Mouse (Mus musculus) skeletal muscle tissue, adult 2 months (tissue): ENCODE measurements around the gene Olfr522.

Experiments used
- DNase-seq: peaks from one replicate; pipeline ENCODE4 v3.0.0-alpha.2; 2012; ENCODE audit warnings: low read depth, low spot score

The Olfr522 gene

DNA sequence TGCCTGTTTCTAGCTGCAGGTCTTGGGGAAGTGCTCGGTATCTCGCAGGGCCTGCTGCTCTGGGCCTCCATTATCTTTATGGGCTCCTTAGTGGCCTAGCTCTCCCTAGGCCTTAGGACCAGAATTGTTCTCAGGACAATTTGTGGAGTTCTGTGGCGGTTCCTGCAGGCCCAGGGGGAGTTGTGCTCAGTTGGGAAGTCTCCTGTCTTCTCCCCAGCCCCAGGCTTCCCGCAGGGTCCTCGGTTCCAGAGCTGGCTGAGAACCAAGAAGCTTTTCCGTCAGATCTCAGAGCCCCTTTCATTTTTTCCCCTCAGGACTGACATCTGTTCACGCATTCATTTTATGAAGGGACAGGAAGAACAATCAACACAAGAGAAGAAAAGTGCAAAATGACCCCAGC, at the start of gene Olfr522:
Gene Olfr522, minus strand, starts transcription at position 101 of the 400 bp plus-strand sequence.
- no peak for DNase-seq

DNA sequence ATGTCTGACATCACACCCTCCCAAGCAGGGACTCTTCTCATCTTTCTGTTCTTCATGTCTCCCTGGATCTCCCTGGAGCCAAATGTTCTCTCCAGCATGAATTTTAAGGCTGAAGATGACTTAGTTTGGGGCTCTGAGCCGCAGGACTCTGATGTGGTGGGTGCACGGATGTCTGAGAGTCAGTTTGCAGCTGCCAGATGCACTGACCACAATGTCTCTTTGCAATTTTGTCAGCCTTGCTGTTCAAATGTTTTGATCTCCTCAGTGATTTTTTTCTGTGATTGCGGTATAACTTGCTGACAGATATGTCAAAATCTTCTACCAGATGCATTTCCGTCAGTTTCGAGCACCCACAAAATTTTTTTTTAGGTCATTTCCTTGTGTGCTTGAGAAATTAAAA, 49.3 kb upstream of the Olfr522 start:
- DNase-seq: no peak

DNA sequence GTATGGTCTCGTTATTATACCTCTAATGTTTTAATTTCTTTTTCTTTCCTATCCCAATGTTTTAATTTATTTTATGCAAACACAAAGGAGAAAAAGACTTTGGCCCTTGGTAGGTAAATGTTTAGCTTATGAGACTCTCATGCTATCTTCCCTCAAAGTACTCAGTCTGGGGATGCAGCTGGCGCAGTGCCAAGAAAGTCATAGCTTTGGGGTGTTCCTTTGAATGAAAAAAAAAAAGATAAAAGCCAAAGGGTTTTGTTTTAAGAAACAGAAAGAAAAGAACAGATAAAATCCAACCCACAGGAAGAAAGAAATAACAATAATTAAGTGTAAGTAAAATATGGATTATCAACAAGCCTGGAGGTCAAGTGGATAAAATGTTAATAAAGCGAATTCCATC, 44.1 kb upstream of the Olfr522 start:
- DNase-seq: no peak

DNA sequence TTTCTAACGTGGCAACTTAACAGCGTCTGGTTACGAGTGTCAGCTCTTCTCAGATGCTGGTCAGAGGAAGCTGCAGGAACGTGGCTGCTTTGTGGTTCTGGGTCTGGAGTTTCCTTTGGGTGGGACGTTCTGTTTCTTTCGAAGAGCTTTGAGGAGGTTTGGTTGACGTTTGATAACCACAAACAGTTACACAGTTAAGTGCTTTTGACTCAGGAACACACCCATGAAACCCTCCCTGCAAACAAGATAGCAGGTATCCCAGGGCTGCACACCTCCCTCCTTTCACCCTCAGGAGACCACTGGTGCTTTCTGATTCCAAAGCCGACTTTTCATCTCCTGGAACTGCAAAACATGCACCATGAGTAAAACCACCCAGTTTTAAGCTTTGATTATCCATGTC, 43.6 kb upstream of the Olfr522 start:
- peak; percentile 3 for DNase-seq

DNA sequence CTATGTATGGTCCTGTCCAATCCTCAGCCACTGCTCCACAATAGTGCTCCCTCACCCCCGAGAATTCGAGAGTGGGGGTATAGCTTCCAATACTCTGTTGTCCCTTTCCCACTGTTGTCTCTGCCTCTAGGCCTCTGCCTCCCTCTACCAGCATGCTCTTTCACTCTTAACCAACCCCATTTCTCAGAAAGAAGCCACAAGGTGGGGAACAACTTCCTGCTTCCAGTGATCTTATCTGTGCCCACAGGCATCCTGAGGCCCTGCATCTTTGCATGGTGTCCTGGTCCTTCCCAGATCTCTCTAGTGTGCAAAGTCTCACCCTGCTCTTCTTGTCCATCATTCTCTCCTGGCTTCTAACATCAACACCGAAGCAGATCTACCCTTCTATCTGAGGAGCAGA, 42.3 kb upstream of the Olfr522 start:
- DNase-seq: no peak

DNA sequence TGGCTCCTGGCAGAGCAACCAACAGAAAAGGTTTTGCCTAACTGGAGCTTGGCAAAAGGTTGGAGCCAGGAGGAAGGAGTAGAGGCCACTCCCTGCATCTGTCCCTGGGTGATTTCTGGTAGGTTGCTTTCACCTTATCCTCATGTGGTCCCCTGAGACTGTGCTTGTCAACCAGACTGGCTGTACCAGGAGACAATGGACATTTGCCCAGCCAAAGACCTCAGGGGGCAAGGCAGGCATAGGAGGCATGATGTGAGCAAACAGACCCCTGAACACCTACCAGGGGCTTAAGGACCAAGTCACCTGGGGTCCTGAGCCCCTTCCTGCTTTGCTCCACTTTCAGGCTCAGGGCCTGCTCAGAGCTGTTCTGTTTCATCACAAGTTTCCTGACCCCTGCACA, 41.3 kb upstream of the Olfr522 start, which contains the start of gene Olfr524:
Gene Olfr524, minus strand, starts transcription at position 101 of the 400 bp plus-strand sequence.
- no peak for DNase-seq

DNA sequence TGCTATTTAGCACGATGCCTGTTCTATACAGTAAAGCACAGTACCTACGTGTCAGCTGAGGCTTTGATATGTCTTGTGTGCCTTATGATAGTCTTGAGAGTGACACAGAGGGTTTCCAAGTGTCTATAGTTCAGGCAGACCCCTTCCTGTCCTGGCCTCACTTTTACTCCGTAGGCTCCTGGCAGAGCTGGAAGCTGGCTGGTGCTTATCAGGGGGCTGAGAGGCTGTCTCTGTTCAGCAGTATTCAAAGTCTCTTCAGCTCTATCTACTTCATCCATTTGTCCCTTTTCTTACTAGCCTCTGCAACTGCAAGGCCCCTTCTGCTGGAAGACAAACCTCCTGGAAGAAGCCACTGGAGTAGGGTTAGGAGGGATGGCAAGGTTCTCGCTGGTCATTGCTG, 36.5 kb upstream of the Olfr522 start:
- no peak for DNase-seq

DNA sequence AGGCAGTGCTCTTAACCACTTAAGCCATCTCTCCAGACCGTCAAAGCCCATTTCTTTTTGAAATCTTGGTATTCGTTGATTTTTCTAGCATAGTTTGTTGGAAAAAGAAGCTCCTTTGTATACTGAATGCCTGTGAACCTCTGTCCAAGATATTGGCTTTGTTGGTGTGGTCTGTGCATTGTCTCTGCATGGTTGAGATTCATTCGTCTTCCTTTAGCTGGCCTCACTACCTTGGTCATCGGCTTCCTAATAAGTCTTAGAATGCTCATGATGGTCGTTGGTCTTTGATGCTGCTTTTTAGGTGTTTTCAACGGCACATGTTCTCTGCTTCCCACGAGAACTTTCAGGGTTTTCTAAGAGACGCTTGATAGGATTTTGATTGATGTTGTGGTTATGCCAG, 31.4 kb upstream of the Olfr522 start:
- no peak for DNase-seq

DNA sequence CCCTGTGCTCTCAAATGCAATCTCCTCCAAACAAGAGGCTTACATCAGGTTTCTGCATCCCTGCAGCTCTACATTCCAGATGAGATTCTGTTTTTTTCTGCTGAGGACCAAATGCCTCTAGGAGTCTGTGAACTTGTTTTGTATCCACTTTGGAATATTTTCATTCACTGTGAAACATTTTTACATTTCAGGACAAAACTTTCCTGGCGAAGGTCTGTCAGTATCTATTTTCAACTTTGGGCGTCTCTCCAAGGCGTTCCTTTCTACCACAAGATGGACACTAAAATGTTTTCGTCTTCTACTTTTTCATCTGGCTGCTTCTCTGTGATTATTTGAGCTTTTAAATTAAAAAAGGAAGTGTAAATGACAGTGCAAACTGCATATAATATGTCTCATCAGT, 29.5 kb upstream of the Olfr522 start:
- DNase-seq: no peak

DNA sequence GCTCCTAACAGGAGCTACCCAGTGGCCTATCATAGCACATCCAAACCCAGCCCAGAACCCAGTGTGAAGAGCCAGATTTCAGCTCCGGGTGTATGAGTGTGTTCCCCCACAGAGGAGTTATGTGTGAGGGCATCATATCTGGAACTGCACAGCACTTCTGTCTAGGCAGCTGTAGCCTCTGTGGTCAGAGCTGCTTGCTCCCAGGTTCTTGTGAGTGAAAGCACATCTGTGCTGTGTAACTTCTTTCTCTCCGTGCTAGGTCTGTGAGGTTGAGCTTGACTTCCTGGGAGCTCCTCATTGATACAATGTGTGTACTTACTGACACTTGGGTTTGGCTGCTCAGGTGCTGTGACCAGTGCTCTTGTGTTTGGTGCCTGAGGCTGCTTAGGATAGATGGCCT, 28.3 kb upstream of the Olfr522 start:
- DNase-seq: no peak

DNA sequence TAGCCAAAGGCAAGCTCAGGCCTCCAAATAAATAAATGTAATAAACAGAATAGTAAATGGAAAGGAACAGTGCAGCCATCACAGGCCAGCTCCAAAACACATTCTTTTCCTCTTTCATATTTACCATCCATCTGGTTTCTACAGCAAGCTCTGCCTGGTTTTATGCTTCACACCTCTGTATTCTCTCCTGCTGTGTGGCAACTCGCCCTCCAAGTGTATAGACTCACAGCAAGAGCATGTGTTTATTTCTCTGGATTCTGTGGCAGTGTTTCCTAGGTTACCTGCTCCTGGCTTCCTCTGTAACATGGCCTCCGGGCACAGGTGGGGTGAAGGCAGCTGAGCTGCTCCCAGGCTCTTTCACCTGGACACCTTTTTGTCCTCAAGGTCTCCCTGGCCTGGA, 27.9 kb upstream of the Olfr522 start:
- no peak for DNase-seq

DNA sequence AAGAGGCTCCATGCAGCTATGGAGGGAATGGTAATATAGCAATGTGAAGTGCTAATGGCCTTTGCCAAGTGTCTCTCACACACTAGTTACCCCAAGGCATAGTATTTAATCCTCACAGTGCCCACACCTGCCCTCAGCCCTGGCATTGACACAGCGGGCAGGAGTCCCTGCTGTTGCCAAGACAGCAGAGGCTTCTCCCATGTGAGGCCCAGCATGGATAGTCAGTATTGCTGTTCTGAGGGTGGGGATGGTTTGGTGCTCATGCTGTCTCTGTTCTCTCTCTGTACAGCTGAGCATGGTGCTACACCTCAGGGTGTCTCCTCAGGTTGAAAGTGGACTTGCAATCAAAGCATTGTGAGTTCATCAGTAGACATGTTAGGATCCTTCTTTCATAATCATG, 25.9 kb upstream of the Olfr522 start:
- no peak for DNase-seq

DNA sequence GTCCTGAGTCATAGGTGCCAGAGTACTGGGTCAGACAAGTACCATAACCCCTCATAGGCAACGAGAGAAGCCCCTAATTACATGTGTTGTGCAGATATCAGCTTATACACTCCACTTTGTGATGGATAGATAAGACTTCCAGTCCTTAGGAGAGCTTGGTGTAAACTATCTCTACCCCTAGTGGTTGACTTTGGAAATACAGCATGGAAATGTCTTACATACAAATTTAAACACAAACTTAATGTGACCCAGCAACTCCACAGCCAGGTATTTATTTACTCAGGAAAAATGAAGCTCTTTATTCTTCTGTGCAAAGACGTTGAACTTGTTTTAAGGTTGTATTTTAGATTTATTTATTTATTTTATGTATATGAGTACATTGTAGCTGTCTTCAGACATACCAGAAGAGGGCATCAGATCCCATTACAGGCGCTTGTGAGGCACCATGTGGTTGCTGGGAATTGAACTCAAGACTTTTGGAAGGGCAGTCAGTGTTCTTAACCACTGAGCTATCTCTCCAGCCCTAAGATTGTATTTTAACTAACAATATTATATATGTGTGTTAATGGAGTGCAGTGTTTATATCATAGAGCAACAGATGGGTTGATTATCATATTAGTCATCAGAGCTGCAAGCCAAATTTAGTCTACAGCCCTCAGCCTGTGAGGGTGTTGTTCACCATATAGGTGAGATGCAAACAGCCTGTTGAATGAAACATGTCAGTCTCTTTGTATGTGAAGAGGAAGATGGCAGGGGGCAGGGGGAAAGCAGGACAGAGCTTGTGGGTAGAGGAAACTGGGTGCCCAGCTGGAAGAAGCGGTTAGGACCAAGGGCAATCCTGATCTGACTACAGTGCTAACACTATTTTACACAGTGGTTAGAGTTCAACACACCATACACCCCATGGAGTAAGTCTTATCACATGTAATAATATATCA, 24.1 kb upstream of the Olfr522 start:
- no peak for DNase-seq

DNA sequence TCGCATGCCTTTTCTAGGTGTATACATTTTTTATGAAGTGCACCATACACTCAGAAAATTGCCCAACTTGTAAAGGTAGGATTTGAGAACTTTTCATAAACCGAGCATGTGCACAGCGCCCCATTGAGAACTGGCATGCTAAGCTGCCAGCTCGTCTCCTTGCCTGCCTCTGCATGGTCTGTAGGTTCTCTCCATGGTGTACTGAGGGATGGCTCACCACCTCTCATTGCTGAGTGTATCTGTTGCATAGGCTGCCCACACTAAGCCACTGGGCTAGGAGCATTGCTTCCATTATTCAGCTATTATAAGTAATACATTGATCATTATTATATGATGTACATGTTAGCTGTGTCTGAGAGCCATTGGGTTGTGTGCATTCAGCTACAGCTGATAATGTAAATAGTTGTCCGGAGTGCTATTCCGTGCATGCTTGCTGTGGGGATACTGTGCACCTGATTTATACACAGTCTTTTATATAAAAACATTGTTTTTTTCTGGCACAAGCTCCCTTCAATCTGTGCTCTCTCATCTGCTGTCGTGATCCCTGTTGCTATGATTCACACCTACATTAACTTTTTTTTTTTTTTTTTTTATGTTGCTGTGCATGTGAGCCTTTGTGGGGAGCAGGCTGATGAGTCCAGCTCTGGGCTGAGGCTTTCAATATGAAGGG, 23.3 kb upstream of the Olfr522 start:
- DNase-seq: no peak

DNA sequence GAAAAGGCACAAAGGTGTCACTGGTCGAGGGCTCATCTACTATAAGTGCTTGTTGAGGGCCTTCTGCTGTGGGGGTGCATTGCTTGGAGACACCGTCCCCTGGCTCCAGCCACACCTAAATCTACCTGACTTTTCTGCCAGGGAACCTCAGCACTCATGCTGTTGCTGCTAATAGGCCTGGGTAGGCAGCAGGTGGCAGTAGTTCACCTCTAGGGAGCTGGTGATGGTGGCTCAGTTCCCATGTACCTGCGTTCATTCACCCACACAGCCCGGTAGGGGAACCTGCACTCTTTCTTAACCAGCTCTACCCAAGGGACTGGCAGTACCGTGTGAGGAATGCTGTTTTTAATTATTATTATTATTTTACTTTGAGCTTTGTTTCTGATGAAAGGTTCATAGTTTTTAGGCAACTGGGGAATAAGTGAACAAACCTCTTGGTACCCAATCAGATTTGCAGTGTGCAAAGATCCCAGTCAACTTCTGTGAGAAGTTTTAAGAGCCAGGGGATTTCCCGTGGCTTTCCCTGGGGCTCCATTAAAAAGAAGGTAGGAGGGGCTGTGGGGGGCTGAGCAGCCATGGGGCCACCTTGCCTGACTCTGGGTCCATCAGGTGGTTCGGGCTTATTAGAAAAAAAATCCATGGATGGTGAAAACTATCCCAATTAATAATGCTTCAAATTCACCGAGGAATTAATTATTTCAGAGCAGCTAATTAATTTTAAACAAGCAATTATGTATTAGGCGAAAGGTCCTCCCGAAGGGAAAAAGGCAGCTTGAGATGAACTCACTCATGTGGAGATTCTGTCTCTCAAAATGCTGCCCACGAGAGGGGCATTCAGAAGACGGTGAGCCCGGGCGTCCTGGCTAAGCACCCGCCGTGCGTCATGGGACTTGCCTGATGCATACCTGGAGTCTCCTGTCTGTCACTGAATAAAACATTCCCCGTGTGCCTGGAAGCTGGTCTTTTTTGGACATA, 22.4 kb upstream of the Olfr522 start:
- DNase-seq: no peak

DNA sequence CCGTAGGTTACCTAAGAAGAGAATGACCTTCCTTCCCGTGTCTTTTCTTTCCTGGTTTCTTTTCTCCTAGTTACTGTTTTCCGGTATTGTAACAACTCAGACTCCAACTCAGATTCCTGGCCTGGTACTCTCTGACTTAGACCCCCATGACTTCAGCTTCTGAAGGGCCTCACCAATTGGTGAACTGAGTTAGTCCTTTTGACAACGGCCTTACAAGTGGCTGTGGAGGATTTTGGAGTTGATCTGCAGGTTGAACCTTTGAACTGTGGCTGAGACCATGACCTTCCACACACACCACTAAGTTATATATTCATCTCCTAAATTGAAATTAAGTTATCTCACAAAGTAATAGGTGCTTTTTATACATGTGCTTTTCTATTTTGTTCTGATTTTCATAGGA, 19.6 kb upstream of the Olfr522 start:
- DNase-seq: no peak

DNA sequence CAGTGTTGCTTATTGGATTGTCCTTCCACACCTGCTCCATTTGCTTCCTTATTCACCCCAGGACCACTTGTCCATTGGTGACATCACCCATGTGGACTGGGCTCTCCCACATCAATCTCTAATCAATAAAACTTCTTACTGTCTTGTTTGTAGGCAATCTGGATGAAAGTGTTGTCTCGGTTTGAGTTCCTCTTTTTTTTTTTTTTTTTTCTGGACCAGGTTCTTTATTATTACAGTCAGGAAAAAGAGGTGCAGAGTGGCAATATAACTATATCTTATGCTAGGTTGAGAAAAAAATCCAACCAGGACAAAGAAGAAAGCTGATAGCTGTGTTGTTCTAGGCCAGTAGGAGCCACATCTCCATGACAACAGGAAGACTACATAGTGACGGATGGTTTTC, 16.1 kb upstream of the Olfr522 start:
- no peak for DNase-seq

DNA sequence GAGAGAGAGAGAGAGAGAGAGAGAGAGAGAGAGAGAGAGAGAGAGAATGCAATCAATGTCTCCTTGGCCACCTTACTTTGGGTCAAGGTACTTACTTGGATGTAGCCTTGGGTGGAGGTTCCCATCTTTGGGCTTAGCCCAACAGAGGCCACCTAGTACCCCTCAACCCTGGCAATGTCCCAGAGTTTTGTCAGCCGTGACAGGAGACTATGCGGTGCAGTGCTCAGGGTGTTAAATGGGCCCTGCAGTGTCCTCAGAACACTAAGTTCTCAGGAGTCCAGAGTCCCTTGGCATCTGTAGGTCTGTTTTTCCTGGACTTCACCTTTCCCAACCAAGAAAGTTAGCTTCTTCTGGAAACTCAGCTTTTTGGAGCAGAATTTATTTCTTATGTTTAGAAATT, 14.6 kb upstream of the Olfr522 start:
- no peak for DNase-seq

DNA sequence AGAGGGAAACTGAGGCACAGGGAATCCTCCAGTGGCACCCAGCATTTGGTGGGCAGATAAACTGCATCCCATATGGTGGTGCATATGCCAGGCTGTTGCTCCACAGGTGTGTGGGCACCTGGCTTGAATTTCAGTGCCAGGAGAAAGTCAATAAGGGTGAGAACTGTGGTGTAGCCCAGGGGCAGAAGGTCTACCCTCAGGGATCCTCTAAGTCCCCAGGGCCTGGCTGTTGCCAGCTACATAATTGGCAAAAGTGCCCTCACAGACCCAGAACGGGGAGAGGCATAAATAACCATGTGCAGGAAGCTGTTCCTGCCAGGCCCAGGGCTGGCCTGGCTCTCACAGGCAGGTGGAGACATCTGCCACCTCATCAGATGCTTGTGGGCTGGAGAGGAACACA, 8.4 kb upstream of the Olfr522 start, which contains the start of gene Olfr523:
Gene Olfr523, plus strand, starts transcription at position 282 of the 400 bp plus-strand sequence.
- no peak for DNase-seq

DNA sequence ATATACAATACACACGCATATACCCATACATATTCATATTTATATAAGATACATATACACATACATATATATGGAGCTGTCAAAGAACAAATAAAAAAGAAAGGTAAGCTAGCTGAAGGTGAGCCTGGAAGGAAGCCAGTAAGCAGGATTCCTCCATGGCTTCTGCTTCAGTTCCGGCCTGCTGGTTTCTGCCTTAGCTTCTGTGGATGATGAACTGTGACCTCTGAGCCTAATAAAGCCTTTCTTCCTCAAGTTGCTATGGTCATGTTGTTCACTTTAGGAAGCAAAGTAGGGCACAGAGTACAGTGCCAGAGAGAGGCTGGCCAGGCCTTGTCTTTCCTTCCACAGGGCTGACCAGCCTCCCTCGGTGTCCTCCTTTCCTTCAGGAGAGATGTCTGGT, 6.3 kb upstream of the Olfr522 start:
- no peak for DNase-seq

DNA sequence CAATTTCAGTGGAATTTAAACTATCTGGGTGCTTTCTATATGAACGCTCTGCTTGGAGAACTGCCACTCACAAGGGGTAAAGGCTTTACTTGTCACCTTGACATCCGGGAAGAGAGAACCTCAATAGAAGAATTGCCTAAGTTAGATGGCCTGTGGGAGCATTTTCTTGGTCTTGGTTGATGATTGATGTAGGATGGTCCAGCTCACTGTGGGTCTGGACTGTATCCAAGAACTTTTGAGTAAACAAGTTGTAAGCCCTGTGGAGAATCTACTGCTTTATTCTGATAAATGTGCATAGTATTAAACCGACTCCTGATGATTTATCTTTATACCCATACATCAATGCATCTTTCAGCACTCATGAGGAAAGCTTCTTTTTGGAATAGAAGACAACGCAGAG, 4.8 kb upstream of the Olfr522 start:
- no peak for DNase-seq

DNA sequence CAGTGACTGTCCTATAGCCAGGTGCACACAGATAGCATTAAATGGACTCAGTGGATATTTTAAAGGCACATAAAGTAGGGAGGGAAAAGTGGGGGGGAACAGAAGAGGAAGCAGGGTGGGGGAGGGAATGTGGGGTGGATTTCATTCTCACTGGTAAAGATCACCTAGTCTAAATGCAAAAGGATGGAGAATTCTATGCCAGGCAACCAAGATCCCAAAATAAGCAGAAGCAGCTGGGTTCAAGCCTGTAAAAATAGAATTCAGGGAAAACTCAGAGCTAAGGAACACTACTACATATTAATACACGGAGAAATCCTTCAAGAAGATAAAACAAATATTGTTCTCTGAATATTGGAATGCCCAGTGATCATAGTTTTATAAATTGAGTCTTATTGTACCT, 3.4 kb upstream of the Olfr522 start:
- no peak for DNase-seq
